Mouse (Mus musculus): ENCODE data around the gene Lrrk2. TPM values are rescaled to one million over a fixed set of nuclear protein-coding genes. Genes with fewer than 3 reads are reported as not detected.
A peak's percentile ranks its signal among the peaks of the same experiment; 100 is the strongest.
"Not testable (repeated sequence)": the region's sequence is repeated elsewhere in the genome, so short reads cannot be mapped to it uniquely, and the experiment has no call there.

The Lrrk2 gene
- polyA plus RNA-seq, 1 experiment from 2014 or later, result 1.4 TPM

GRCm38 (mm10) chr15:91754546-91754945 is 81.6 kb downstream of the Lrrk2 start:
- Histone ChIP-seq H3K9me3 (replicated peaks) (no peaks in the 10 kb centered on the region), H3K4me1 (0 out of 2 replicates have a peak, but pooled peaks cover 4% of the 10 kb centered on the region), H3K4me2 (no peak overlapping the region), H3K36me3 (ENCODE audit: poor library complexity, severe bottlenecking) (no peaks in the 10 kb centered on the region), H3K27ac (no peak overlapping the region), H3K27me3 (no peaks in the 10 kb centered on the region), H3K4me3 (no peak overlapping the region), H3K9ac (no peak overlapping the region)
- no peak for ATAC-seq
- WGBS, result 23% methylated on average over 3 of the region's 3 CpGs

- no peak overlapping the region for H3K9ac ChIP-seq
- H3K4me1 ChIP-seq, result 0 out of 2 replicates have a peak, but pooled peaks cover 4% of the 10 kb centered on the region
- H3K4me3 ChIP-seq, result no peak overlapping the region
- no peak for ATAC-seq
- H3K27me3 ChIP-seq, result no peaks in the 10 kb centered on the region
- no peaks in the 10 kb centered on the region for H3K9me3 ChIP-seq (replicated peaks)
- H3K36me3 ChIP-seq (ENCODE audit: poor library complexity, severe bottlenecking), result no peaks in the 10 kb centered on the region
- no peak overlapping the region for H3K4me2 ChIP-seq
- no peak overlapping the region for H3K27ac ChIP-seq
- WGBS, result 92% methylated on average over 16 of the region's 16 CpGs
Measured at GRCm38 (mm10) chr15:91755756-91756155, 82.8 kb downstream of the Lrrk2 start.

- Histone ChIP-seq H3K4me2 (no peak overlapping the region), H3K36me3 (ENCODE audit: poor library complexity, severe bottlenecking) (no peaks in the 10 kb centered on the region), H3K9ac (no peak overlapping the region), H3K4me1 (no peaks in the 10 kb centered on the region), H3K4me3 (no peak overlapping the region), H3K27ac (no peak overlapping the region), H3K27me3 (no peaks in the 10 kb centered on the region), H3K9me3 (replicated peaks) (no peaks in the 10 kb centered on the region)
- WGBS, result 41% methylated on average over 4 of the region's 4 CpGs
- no peak for ATAC-seq
Measured at GRCm38 (mm10) chr15:91772041-91772440, 99.1 kb downstream of the Lrrk2 start.

GRCm38 (mm10) chr15:91779166-91779565 is 106.2 kb downstream of the Lrrk2 start:
- H3K27me3 ChIP-seq, result no peaks in the 10 kb centered on the region
- no peak overlapping the region for H3K27ac ChIP-seq
- H3K4me2 ChIP-seq, result no peak overlapping the region
- no peaks in the 10 kb centered on the region for H3K4me1 ChIP-seq
- no peak overlapping the region for H3K9ac ChIP-seq
- ATAC-seq, result no peak
- H3K4me3 ChIP-seq, result no peak overlapping the region
- WGBS, result 94% methylated on average over 9 of the region's 9 CpGs
- H3K9me3 ChIP-seq (replicated peaks), result no peaks in the 10 kb centered on the region
- no peaks in the 10 kb centered on the region for H3K36me3 ChIP-seq (ENCODE audit: poor library complexity, severe bottlenecking)

- H3K4me1 ChIP-seq, result no peaks in the 10 kb centered on the region
- 36% methylated on average over 6 of the region's 6 CpGs for WGBS
- no peak overlapping the region for H3K27ac ChIP-seq
- no peaks in the 10 kb centered on the region for H3K36me3 ChIP-seq (ENCODE audit: poor library complexity, severe bottlenecking)
- no peaks in the 10 kb centered on the region for H3K9me3 ChIP-seq (replicated peaks)
- no peak for ATAC-seq
- no peak overlapping the region for H3K4me2 ChIP-seq
- no peaks in the 10 kb centered on the region for H3K27me3 ChIP-seq
- no peak overlapping the region for H3K9ac ChIP-seq
- H3K4me3 ChIP-seq, result no peak overlapping the region
Measured at GRCm38 (mm10) chr15:91781172-91781571, 108.2 kb downstream of the Lrrk2 start.

GRCm38 (mm10) chr15:91788338-91788737 is 115.4 kb downstream of the Lrrk2 start:
- 92% methylated on average over 11 of the region's 11 CpGs for WGBS
- no peak for ATAC-seq
- Histone ChIP-seq H3K36me3 (ENCODE audit: poor library complexity, severe bottlenecking) (no peaks in the 10 kb centered on the region), H3K9ac (no peak overlapping the region), H3K4me2 (no peak overlapping the region), H3K4me1 (no peaks in the 10 kb centered on the region), H3K9me3 (replicated peaks) (no peaks in the 10 kb centered on the region), H3K27ac (no peak overlapping the region), H3K4me3 (no peak overlapping the region), H3K27me3 (no peaks in the 10 kb centered on the region)

GRCm38 (mm10) chr15:91806463-91806862 is 133.5 kb downstream of the Lrrk2 start:
- Histone ChIP-seq H3K36me3 (ENCODE audit: poor library complexity, severe bottlenecking) (no peaks in the 10 kb centered on the region), H3K27me3 (no peaks in the 10 kb centered on the region), H3K4me1 (no peaks in the 10 kb centered on the region), H3K4me3 (no peak overlapping the region), H3K9me3 (replicated peaks) (no peaks in the 10 kb centered on the region), H3K27ac (no peak overlapping the region), H3K4me2 (no peak overlapping the region), H3K9ac (no peak overlapping the region)
- no peak for ATAC-seq
- 81% methylated on average over 4 of the region's 4 CpGs for WGBS

- Histone ChIP-seq H3K27me3 (no peaks in the 10 kb centered on the region), H3K36me3 (ENCODE audit: poor library complexity, severe bottlenecking) (no peaks in the 10 kb centered on the region), H3K9me3 (replicated peaks) (no peaks in the 10 kb centered on the region), H3K4me3 (no peak overlapping the region), H3K4me1 (no peaks in the 10 kb centered on the region), H3K4me2 (no peak overlapping the region), H3K9ac (no peak overlapping the region), H3K27ac (no peak overlapping the region)
- 86% methylated on average over 6 of the region's 6 CpGs for WGBS
- no peak for ATAC-seq
Measured at GRCm38 (mm10) chr15:91835319-91835718, 162.3 kb downstream of the Lrrk2 start.

- ATAC-seq, result no peak
- H3K4me2 ChIP-seq, result no peak within 1 kb of the TSS
- H3K27ac ChIP-seq, result no peak within 1 kb of the TSS
- no peak within 1 kb of the TSS for H3K4me3 ChIP-seq
- H3K4me1 ChIP-seq, result no peaks in the 10 kb centered on the region
- H3K9ac ChIP-seq, result no peak within 1 kb of the TSS
- 95% methylated on average over 7 of the region's 7 CpGs for WGBS
- H3K9me3 ChIP-seq (replicated peaks), result no peaks in the 10 kb centered on the region
- no peaks in the 10 kb centered on the region for H3K27me3 ChIP-seq
- no peaks in the 10 kb centered on the region for H3K36me3 ChIP-seq (ENCODE audit: poor library complexity, severe bottlenecking)
Measured at GRCm38 (mm10) chr15:91837965-91838364, 165.0 kb downstream of the Lrrk2 start, which contains the start of gene Smgc. Gene Smgc, plus strand, starts transcription at chr15:91838265.

- not testable (repeated sequence) for H3K4me3 ChIP-seq; H3K27ac ChIP-seq; H3K27me3 ChIP-seq; H3K9me3 ChIP-seq (replicated peaks); H3K36me3 ChIP-seq (ENCODE audit: poor library complexity, severe bottlenecking); H3K9ac ChIP-seq; H3K4me1 ChIP-seq; ATAC-seq
- peak overlapping the region; percentile 24; the same call in 1 of the 2 replicates for H3K4me2 ChIP-seq
- WGBS, result 3% methylated on average over 5 of the region's 5 CpGs
Measured at GRCm38 (mm10) chr15:91864130-91864529, 191.2 kb downstream of the Lrrk2 start.

Other genes starting within 250 kb of the Lrrk2 start
- 1.7 and 2.0 TPM in 2 replicates for gene Slc2a13, start 99.9 kb upstream of the Lrrk2 start, polyA plus RNA-seq (2015; fragmentation: Nextera tagmentation; extraction: Ambion mirVana)
- not detected in 2 replicates for gene Smgc, start 165.1 kb downstream of the Lrrk2 start, polyA plus RNA-seq (2015; fragmentation: Nextera tagmentation; extraction: Ambion mirVana)